Mouse (Mus musculus): ENCODE data around the gene Eif3j1. TPM values are rescaled to one million over a fixed set of nuclear protein-coding genes. Genes with fewer than 3 reads are reported as not detected.
"Not testable (repeated sequence)": the region's sequence is repeated elsewhere in the genome, so short reads cannot be mapped to it uniquely, and the experiment has no call there.

Eif3j1 gene
- polyA plus RNA-seq, 1 experiment: 18.4 TPM

- no peak for DNase-seq (ENCODE audit: extremely low spot score in 1 of 2, low spot score in 1 of 2)
Observed at GRCm38 (mm10) chr2:122093844-122094243, 65.5 kb downstream of the Eif3j1 start.

GRCm38 (mm10) chr2:122097686-122098085 is 69.3 kb downstream of the Eif3j1 start:
- DNase-seq (ENCODE audit: extremely low spot score in 1 of 2, low spot score in 1 of 2): not testable (repeated sequence)

GRCm38 (mm10) chr2:122102070-122102469 is 73.7 kb downstream of the Eif3j1 start:
- no peak for DNase-seq (ENCODE audit: extremely low spot score in 1 of 2, low spot score in 1 of 2)

Other genes with a start within 250 kb of the Eif3j1 start
- 28.2 and 30.6 TPM in 2 replicates for gene Frmd5, start 221.5 kb upstream of the Eif3j1 start, polyA plus RNA-seq (2012; rRNA removed)
- 38.1 and 45.7 TPM in 2 replicates for gene Casc4, start 161.6 kb upstream of the Eif3j1 start, polyA plus RNA-seq (2012; rRNA removed)
- gene Ctdspl2, start 72.5 kb upstream of the Eif3j1 start, polyA plus RNA-seq (2012; rRNA removed): 15.7 and 16.3 TPM in 2 replicates
- gene Mageb3, start 72.5 kb upstream of the Eif3j1 start, polyA plus RNA-seq (2012; rRNA removed): 0.27 and 0.36 TPM in 2 replicates
- gene Spg11, start 89.8 kb downstream of the Eif3j1 start, polyA plus RNA-seq (2012; rRNA removed): 9.5 and 9.9 TPM in 2 replicates
- gene B2m, start 119.1 kb downstream of the Eif3j1 start, polyA plus RNA-seq (2012; rRNA removed): 168 and 176 TPM in 2 replicates
- gene Trim69, start 132.2 kb downstream of the Eif3j1 start, polyA plus RNA-seq (2012; rRNA removed): 0.06 TPM in 2 replicates
- gene Patl2, start 157.6 kb downstream of the Eif3j1 start, polyA plus RNA-seq (2012; rRNA removed): 0.08 TPM in 1 of 2 replicates, not detected in the other
- not detected in 2 replicates for gene Terb2, start 157.7 kb downstream of the Eif3j1 start, polyA plus RNA-seq (2012; rRNA removed)
- 14.4 and 15.9 TPM in 2 replicates for gene Sord, start 206.2 kb downstream of the Eif3j1 start, polyA plus RNA-seq (2012; rRNA removed)